Mouse (Mus musculus) embryo, embryonic 9.5 days (tissue): ENCODE data around the gene Gm3115.
"Not testable (repeated sequence)": the region's sequence is repeated elsewhere in the genome, so short reads cannot be mapped to it uniquely, and the experiment has no call there.

Source experiments
- DNase-seq: peaks from one replicate; pipeline ENCODE4 v3.0.0-alpha.2; 2017; ENCODE audit errors: extremely low spot score

The Gm3115 gene

GRCm38 (mm10) chr14:4083820-4084219, at the start of gene Gm3115:
Gene Gm3115 (plus strand): TSS chr14:4084120.
- DNase-seq = not testable (repeated sequence)

DNA sequence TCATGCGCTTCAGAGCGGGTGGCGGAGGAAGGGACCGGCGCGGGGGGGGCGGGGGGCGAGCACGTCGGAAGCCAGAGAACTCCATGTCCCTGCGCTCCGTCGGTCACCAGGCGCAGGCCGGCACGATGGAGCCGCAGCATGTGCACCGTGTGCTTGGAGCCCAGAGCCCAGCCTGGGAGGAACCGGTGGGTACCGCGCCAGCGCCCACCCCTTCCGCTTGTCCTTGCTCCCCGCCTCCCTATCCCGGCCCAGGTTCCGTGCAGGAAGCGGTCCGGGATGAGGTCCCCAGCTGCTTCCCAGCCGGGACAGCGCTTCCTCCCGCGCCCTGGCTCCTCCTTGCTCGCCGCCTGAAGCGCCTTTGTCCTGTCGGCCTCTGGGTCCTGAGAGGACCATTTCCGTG, 26.5 kb downstream of the Gm3115 start, which contains the start of gene Gm8108:
TSS of gene Gm8108 (plus strand) at position 101 of the 400 bp plus-strand sequence.
- peak; percentile 4 for DNase-seq

GRCm38 (mm10) chr14:4141646-4142045, 57.7 kb downstream of the Gm3115 start:
- not testable (repeated sequence) for DNase-seq
